Mouse (Mus musculus) ES-E14 (cell line): ENCODE data around the gene Znrf4. TPM values are rescaled to one million over a fixed set of nuclear protein-coding genes. Genes with fewer than 3 reads are reported as not detected.

Experiments
- DNase-seq: peaks from one replicate; pipeline ENCODE4 v3.0.0-alpha.2; 2013; ENCODE audit warnings: low read depth, low spot score
- H3K27ac ChIP-seq: 2 replicates; pipeline ENCODE4 v1.5.1; 2012; ENCODE audit warnings: low read depth, mild to moderate bottlenecking, low read length, moderate library complexity, mixed read lengths; ENCODE audit not compliant: poor library complexity, insufficient read depth, severe bottlenecking
- H3K36me3 ChIP-seq: 2 replicates; pipeline ENCODE4 v1.6.1; 2012; ENCODE audit warnings: mild to moderate bottlenecking, low read length, moderate library complexity, mixed read lengths; ENCODE audit not compliant: control insufficient read depth, poor library complexity, insufficient read depth, severe bottlenecking
- H3K4me1 ChIP-seq, 2 experiments: fragments of 150-350 bp in 1 of 2; sonication (generic) in 1 of 2; 2 replicates each; pipeline ENCODE4 v1.6.1; 2012; ENCODE audit warnings: low read length in 2 of 2, mild to moderate bottlenecking in 1 of 2, mixed read lengths in 1 of 2; ENCODE audit not compliant: control insufficient read depth in 2 of 2, insufficient read depth in 2 of 2, poor library complexity in 1 of 2
- H3K4me3 ChIP-seq, 2 experiments: fragments of 150-350 bp in 1 of 2; sonication (generic) in 1 of 2; 2 replicates each; pipeline ENCODE4 v1.5.1; 2012; ENCODE audit warnings: low read length in 2 of 2, low read depth in 1 of 2, mild to moderate bottlenecking in 1 of 2, mixed read lengths in 1 of 2; ENCODE audit not compliant: insufficient read depth in 1 of 2, poor library complexity in 1 of 2, severe bottlenecking in 1 of 2
- H3K9ac ChIP-seq: 2 replicates; pipeline ENCODE4 v1.6.1; 2012; ENCODE audit warnings: low read depth, mild to moderate bottlenecking, low read length, mixed read lengths; ENCODE audit not compliant: poor library complexity, insufficient read depth, severe bottlenecking
- H3K9me3 ChIP-seq: fragments of 150-350 bp; sonication (generic); 2 replicates; pipeline ENCODE4 v1.6.1; 2012; ENCODE audit warnings: low read depth, mild to moderate bottlenecking, low read length; ENCODE audit not compliant: control insufficient read depth, insufficient read depth
- CHD2 ChIP-seq: IDR thresholded peaks from 2 replicates; pipeline ENCODE4 v1.6.1; 2014; ENCODE audit warnings: mild to moderate bottlenecking, low read depth, low read length, inconsistent platforms
- HCFC1 ChIP-seq: IDR thresholded peaks from 2 replicates; pipeline ENCODE4 v1.6.1; 2012; ENCODE audit warnings: low read length, inconsistent platforms, borderline replicate concordance; ENCODE audit not compliant: insufficient read depth
- MAFK ChIP-seq: IDR thresholded peaks from 2 replicates; pipeline ENCODE4 v1.6.1; 2014; ENCODE audit warnings: mild to moderate bottlenecking, low read depth, low read length, inconsistent platforms; ENCODE audit not compliant: insufficient read depth
- ZC3H11A ChIP-seq: IDR thresholded peaks from 2 replicates; pipeline ENCODE4 v1.6.1; 2012; ENCODE audit warnings: low read depth, mild to moderate bottlenecking, inconsistent platforms, low read length, borderline replicate concordance
- ZNF384 ChIP-seq: IDR thresholded peaks from 2 replicates; pipeline ENCODE4 v1.6.1; 2012; ENCODE audit warnings: low read depth, low read length, inconsistent platforms
- in situ Hi-C, 2 experiments: fragments of 600-800 bp; cut with MboI; formaldehyde crosslinking; loops; one replicate each; pipeline ENCODE4 v1.15.1; 2025; ENCODE audit warnings: low sequenced_read_pairs in 2 of 2, inconsistent platforms in 1 of 2; ENCODE audit not compliant: unreplicated experiment in 2 of 2
- total RNA-seq: library from RNA; depleted of rRNA; stranded (reverse); fragments of 300-350 nt; gene quantifications from 2 replicates; pipeline ENCODE4 v1.2.3, GENCODE M21; 2012

Znrf4 gene
- total RNA-seq, 1 experiment, result not detected

DNA sequence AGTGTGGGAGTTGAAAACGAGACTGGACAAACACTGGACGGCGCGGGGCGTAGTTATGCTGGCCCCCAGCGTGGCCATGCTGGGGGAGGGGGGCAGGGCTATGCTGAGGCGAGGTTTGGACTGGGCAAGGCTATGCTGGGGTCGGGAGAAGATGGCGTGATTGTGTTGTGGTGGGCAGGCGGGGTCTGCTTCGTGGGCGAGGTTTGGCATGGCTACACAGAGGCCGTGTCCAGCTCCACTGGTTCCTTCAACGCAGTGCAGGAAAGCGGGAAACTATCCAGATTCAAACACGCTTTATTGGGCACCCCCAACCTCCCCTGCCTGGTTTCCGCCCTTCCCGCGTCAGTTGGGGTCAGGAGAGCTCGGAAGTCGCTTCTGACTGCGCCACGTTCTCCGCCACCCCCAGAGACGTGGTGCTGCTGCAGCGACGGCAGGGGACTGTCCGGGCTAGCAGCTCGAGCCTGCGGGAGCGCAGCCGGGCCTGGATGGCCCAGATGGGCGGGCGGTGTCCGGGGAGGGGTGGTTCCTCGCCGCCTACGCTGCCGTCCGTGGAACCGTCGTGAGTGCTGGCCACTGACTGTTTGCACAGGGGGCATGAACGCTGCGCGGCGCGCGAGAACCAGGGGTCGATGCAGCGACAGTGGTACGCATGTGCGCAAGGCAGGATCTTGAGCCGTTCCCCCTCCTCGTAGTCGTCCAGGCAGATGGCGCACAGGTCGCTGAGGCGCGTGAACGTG lies 1.1 kb downstream of the Znrf4 start:
- DNase-seq, result no peak
- H3K9me3 ChIP-seq, result no peaks in the 10 kb centered on the region
- H3K4me3 ChIP-seq, result peak overlapping the region; percentile 52 to 56; a peak in 3 of 4 replicates
- H3K27ac ChIP-seq, result no peak overlapping the region
- H3K4me1 ChIP-seq, result peaks cover 3 to 15% of the 10 kb centered on the region in 2 experiments; a peak in 3 of 4 replicates
- peak overlapping the region; percentile 23 for H3K9ac ChIP-seq
- in situ Hi-C loops, result no loop called here
- TF ChIP-seq CHD2 (no peak), MAFK (no peak), ZNF384 (no peak), ZC3H11A (no peak), HCFC1 (no peak)
- H3K36me3 ChIP-seq, result no peaks in the 10 kb centered on the region

- Histone ChIP-seq H3K9ac (no peak overlapping the region), H3K4me1 (peaks cover under 1 to 15% of the 10 kb centered on the region in 2 experiments; a peak in 3 of 4 replicates), H3K9me3 (no peaks in the 10 kb centered on the region), H3K4me3 (peak overlapping the region; percentile 7 to 16; a peak in 2 of 4 replicates), H3K36me3 (no peaks in the 10 kb centered on the region), H3K27ac (no peak overlapping the region)
- no peak for TF ChIP-seq HCFC1
- no peak for TF ChIP-seq MAFK
- no peak for TF ChIP-seq ZNF384
- no peak for TF ChIP-seq CHD2
- TF ChIP-seq ZC3H11A, result no peak
- in situ Hi-C loops, result no loop called here
- no peak for DNase-seq
These were observed 1.7 kb downstream of the Znrf4 start for GRCm38 (mm10) chr17:56510473-56510969.

DNA sequence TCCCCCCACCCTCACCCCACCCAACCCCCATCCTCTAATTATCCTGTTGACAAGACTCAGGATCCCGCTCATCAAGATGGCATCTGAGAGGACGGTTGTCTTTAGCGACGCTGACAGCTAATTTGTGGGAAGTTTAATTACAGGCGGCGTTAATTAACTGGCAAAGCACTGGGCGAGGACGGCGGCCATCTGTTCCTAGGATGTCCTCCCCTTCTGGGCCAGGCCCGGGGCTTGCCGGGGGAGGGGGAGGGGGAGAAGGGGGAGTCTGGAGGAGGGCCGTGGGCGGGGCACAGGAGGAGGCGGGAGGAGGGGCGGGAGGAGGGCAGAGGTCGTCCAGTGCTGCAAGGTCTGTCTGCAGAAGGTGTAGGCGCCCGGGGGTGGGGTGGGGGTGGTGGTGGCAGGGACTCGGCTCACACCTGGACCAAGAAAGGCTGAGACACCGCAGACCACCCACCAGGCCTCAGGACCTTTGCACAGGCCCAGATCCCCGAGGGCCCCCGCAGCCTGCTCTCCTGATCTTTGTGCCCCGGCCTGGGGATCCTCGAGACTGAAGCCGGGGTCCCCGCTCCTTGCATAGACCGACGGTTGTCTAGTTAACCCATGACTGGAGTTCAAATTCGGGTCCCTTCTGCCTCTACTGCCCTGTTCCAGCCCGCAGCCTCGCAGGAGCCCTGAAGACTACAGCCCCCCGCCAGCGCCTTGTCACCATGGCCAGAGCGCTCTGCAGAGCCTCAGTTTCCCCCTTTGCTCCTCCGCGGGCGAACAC lies 2.3 kb downstream of the Znrf4 start:
- no peak for DNase-seq
- TF ChIP-seq HCFC1, result no peak
- no peak for TF ChIP-seq MAFK
- TF ChIP-seq ZC3H11A, result no peak
- no peak for TF ChIP-seq CHD2
- TF ChIP-seq ZNF384, result no peak
- Histone ChIP-seq H3K27ac (no peak overlapping the region), H3K9me3 (no peaks in the 10 kb centered on the region), H3K4me3 (peak overlapping the region; percentile 48 to 64), H3K4me1 (peaks cover 3 to 13% of the 10 kb centered on the region in 2 experiments; a peak in 3 of 4 replicates), H3K36me3 (no peaks in the 10 kb centered on the region), H3K9ac (no peak overlapping the region)
- in situ Hi-C loops, result no loop called here

- H3K4me3 ChIP-seq, result peak overlapping the region; percentile 48 to 64
- in situ Hi-C loops, result no loop called here
- TF ChIP-seq MAFK (no peak), ZC3H11A (no peak), ZNF384 (no peak), CHD2 (no peak), HCFC1 (no peak)
- DNase-seq, result no peak
- H3K9ac ChIP-seq, result no peak overlapping the region
- H3K4me1 ChIP-seq, result peaks cover 3 to 12% of the 10 kb centered on the region in 2 experiments; a peak in 3 of 4 replicates
- no peaks in the 10 kb centered on the region for H3K36me3 ChIP-seq
- no peak overlapping the region for H3K27ac ChIP-seq
- H3K9me3 ChIP-seq, result no peaks in the 10 kb centered on the region
These were observed 3.1 kb downstream of the Znrf4 start for GRCm38 (mm10) chr17:56509021-56509640.
